Mouse (Mus musculus) limb, embryonic 12.5 days (tissue): ENCODE data around the gene Ccpg1. TPM values are rescaled to one million over a fixed set of nuclear protein-coding genes. Genes with fewer than 3 reads are reported as not detected.

Experiments used
- ATAC-seq: fragments of 200-750 bp; cut with Nextera tagmentation; 2 replicates; pipeline ENCODE4 v1.8.0; 2017; ENCODE audit warnings: low read depth, moderate TSS enrichment; ENCODE audit not compliant: insufficient number of reproducible peaks, insufficient read depth, low FRiP score, low TSS enrichment
- H3K27ac ChIP-seq: fragments of 300-500 bp; sonication (generic); 2 replicates; pipeline ENCODE4 v1.5.1; 2016; ENCODE audit warnings: mild to moderate bottlenecking, moderate library complexity
- H3K27me3 ChIP-seq: fragments of 300-500 bp; sonication (generic); 2 replicates; pipeline ENCODE4 v1.6.1; 2016; ENCODE audit warnings: mild to moderate bottlenecking, moderate library complexity
- H3K36me3 ChIP-seq: fragments of 300-500 bp; sonication (generic); 2 replicates; pipeline ENCODE4 v1.6.1; 2016; ENCODE audit warnings: mild to moderate bottlenecking, moderate library complexity
- H3K4me1 ChIP-seq: fragments of 300-500 bp; sonication (generic); replicated peaks from 2 replicates; pipeline ENCODE4 v1.6.1; 2016
- H3K4me2 ChIP-seq: fragments of 300-500 bp; sonication (generic); 2 replicates; pipeline ENCODE4 v1.6.1; 2016; ENCODE audit warnings: mild to moderate bottlenecking, moderate library complexity
- H3K4me3 ChIP-seq: fragments of 300-500 bp; sonication (generic); replicated peaks from 2 replicates; pipeline ENCODE4 v1.5.1; 2016; ENCODE audit warnings: mild to moderate bottlenecking
- H3K9ac ChIP-seq: fragments of 300-500 bp; sonication (generic); replicated peaks from 2 replicates; pipeline ENCODE4 v1.6.1; 2016; ENCODE audit warnings: mild to moderate bottlenecking, moderate library complexity
- H3K9me3 ChIP-seq: fragments of 300-500 bp; sonication (generic); 2 replicates; pipeline ENCODE4 v1.6.1; 2016; ENCODE audit warnings: mild to moderate bottlenecking, moderate library complexity
- WGBS: fragments of 180-500 bp; shearing (Covaris S2); methylation state at CpG from one replicate; pipeline ENCODE4 v1.1.7; 2016; 5-methylcytosine and 5-hydroxymethylcytosine counted together
- microRNA-seq: library from miRNA; unstranded; fragments of <30 nt; microRNA quantifications from one replicate; pipeline ENCODE4, GENCODE M21; 2017
- polyA plus RNA-seq: library from polyadenylated mRNA; unstranded; fragments of >200 nt; fragmentation: Nextera tagmentation; extraction: Ambion mirVana; gene quantifications from 2 replicates; pipeline ENCODE4 v1.2.1, GENCODE M21; 2016

The Ccpg1 gene
- polyA plus RNA-seq, 1 experiment from 2014 or later: 13.9 TPM

- Histone ChIP-seq H3K27me3 (peaks cover 6% of the 10 kb centered on the region; the same call in 1 of the 2 replicates), H3K4me1 (peaks cover 36% of the 10 kb centered on the region), H3K9ac (no peak overlapping the region), H3K9me3 (no peaks in the 10 kb centered on the region), H3K4me3 (no peak overlapping the region), H3K27ac (no peak overlapping the region), H3K36me3 (no peaks in the 10 kb centered on the region), H3K4me2 (no peak overlapping the region)
- ATAC-seq: no peak
- WGBS: 83% methylated on average over 2 of the region's 2 CpGs
These were observed 62.7 kb downstream of the Ccpg1 start for GRCm38 (mm10) chr9:73047906-73048305.

- Histone ChIP-seq H3K27ac (no peak overlapping the region), H3K9ac (no peak overlapping the region)
These were observed 63.7 kb downstream of the Ccpg1 start for GRCm38 (mm10) chr9:73048927-73049326.

GRCm38 (mm10) chr9:73049833-73050232, 64.6 kb downstream of the Ccpg1 start:
- H3K4me3 ChIP-seq: no peak overlapping the region
- H3K9ac ChIP-seq: no peak overlapping the region
- no peak overlapping the region for H3K4me2 ChIP-seq
- 73% methylated on average over 5 of the region's 5 CpGs for WGBS
- H3K9me3 ChIP-seq: no peaks in the 10 kb centered on the region
- no peak overlapping the region for H3K27ac ChIP-seq
- no peak for ATAC-seq
- H3K27me3 ChIP-seq: peaks cover 6% of the 10 kb centered on the region; the same call in 1 of the 2 replicates
- no peaks in the 10 kb centered on the region for H3K36me3 ChIP-seq
- H3K4me1 ChIP-seq: peaks cover 25% of the 10 kb centered on the region

More at GRCm38 (mm10) chr9:73048927-73049326, 63.7 kb downstream of the Ccpg1 start:
- Histone ChIP-seq H3K4me2 (no peak overlapping the region), H3K36me3 (no peaks in the 10 kb centered on the region), H3K4me3 (no peak overlapping the region), H3K4me1 (peaks cover 34% of the 10 kb centered on the region), H3K27me3 (peaks cover 6% of the 10 kb centered on the region; the same call in 1 of the 2 replicates), H3K9me3 (no peaks in the 10 kb centered on the region)
- 22% methylated on average over 4 of the region's 4 CpGs for WGBS
- no peak for ATAC-seq

GRCm38 (mm10) chr9:73050606-73051005, 65.4 kb downstream of the Ccpg1 start:
- Histone ChIP-seq H3K9ac (no peak overlapping the region), H3K4me1 (peaks cover 23% of the 10 kb centered on the region), H3K27me3 (peaks cover 3% of the 10 kb centered on the region; the same call in 1 of the 2 replicates), H3K36me3 (no peaks in the 10 kb centered on the region), H3K9me3 (no peaks in the 10 kb centered on the region), H3K4me3 (no peak overlapping the region), H3K4me2 (no peak overlapping the region), H3K27ac (no peak overlapping the region)
- ATAC-seq: no peak
- 46% methylated on average over 8 of the region's 8 CpGs for WGBS

GRCm38 (mm10) chr9:73055441-73055911, 70.2 kb downstream of the Ccpg1 start:
- Histone ChIP-seq H3K36me3 (no peaks in the 10 kb centered on the region), H3K27me3 (no peaks in the 10 kb centered on the region), H3K9ac (no peak overlapping the region), H3K9me3 (no peaks in the 10 kb centered on the region), H3K4me1 (peaks cover 15% of the 10 kb centered on the region), H3K27ac (no peak overlapping the region), H3K4me3 (no peak overlapping the region), H3K4me2 (no peak overlapping the region)
- ATAC-seq: no peak
- 36% methylated on average over 10 of the region's 10 CpGs for WGBS

GRCm38 (mm10) chr9:73059224-73059623, 74.0 kb downstream of the Ccpg1 start:
- WGBS: 89% methylated on average over 4 of the region's 4 CpGs
- Histone ChIP-seq H3K36me3 (no peaks in the 10 kb centered on the region), H3K4me2 (no peak overlapping the region), H3K9me3 (no peaks in the 10 kb centered on the region), H3K27ac (no peak overlapping the region), H3K27me3 (no peaks in the 10 kb centered on the region), H3K4me1 (peaks cover 20% of the 10 kb centered on the region), H3K4me3 (no peak overlapping the region), H3K9ac (no peak overlapping the region)
- no peak for ATAC-seq

GRCm38 (mm10) chr9:73063621-73064290, 78.5 kb downstream of the Ccpg1 start:
- H3K36me3 ChIP-seq: no peaks in the 10 kb centered on the region
- peak overlapping the region; percentile 61 for H3K4me2 ChIP-seq
- peak; percentile 80 for ATAC-seq
- H3K27ac ChIP-seq: peak overlapping the region; percentile 75
- WGBS: 6% methylated on average over 15 of the region's 15 CpGs
- H3K9ac ChIP-seq: peak overlapping the region; percentile 37
- peak overlapping the region; percentile 25 for H3K4me3 ChIP-seq
- H3K4me1 ChIP-seq: peaks cover 26% of the 10 kb centered on the region
- H3K9me3 ChIP-seq: no peaks in the 10 kb centered on the region
- H3K27me3 ChIP-seq: no peaks in the 10 kb centered on the region

Small RNA genes within 50 kb of the gene (microRNA-seq; reads per million reads assigned to microRNA genes)
- not detected for gene Gm27353

Other genes starting within 250 kb of the Ccpg1 start
- 0.91 and 0.95 TPM in 2 replicates for gene Prtg, start 178.6 kb upstream of the Ccpg1 start, polyA plus RNA-seq
- 11.4 and 11.5 TPM in 2 replicates for gene Pygo1, start 59.8 kb upstream of the Ccpg1 start, polyA plus RNA-seq
- 1.2 and 1.6 TPM in 2 replicates for gene Dyx1c1, start 26.6 kb upstream of the Ccpg1 start, polyA plus RNA-seq
- not detected in 2 replicates for gene Gm44503, start 26.6 kb upstream of the Ccpg1 start, polyA plus RNA-seq
- 12.6 and 13.2 TPM in 2 replicates for gene Ccpg1os, start within 50 bp of the Ccpg1 start, polyA plus RNA-seq
- 12.6 and 13.4 TPM in 2 replicates for gene Pigb, start 54.9 kb downstream of the Ccpg1 start, polyA plus RNA-seq
- gene Rab27a, start 59.4 kb downstream of the Ccpg1 start, polyA plus RNA-seq: 6.8 and 8.0 TPM in 2 replicates
- not detected in 2 replicates for gene Khdc3, start 116.4 kb downstream of the Ccpg1 start, polyA plus RNA-seq
- not detected in 2 replicates for gene Gm20509, start 117.0 kb downstream of the Ccpg1 start, polyA plus RNA-seq
- gene Rsl24d1, start 128.0 kb downstream of the Ccpg1 start, polyA plus RNA-seq: 143 and 145 TPM in 2 replicates